Comparison of ENCODE assay signal across 19 mouse cellular contexts in genomic region chr6:93870023-93870422, GRCm38 (mm10).
DNase-seq lines count a peak whose midpoint lies in the region; ATAC-seq lines count a peak whose summit lies in the region.
"Had no signal": no experiment of that assay in that cellular context is flagged by ENCODE, and none has a peak within 500 bp of the region (broad histone marks: within the 10 kb centered on the region; RNA-seq: fewer than 3 reads in every experiment).

No protein-coding gene starts in this region.

- H3K9me3 ChIP-seq in heart, embryonic 13.5 days: no peaks in the 10 kb centered on the region
- H3K9me3 ChIP-seq in heart, embryonic 11.5 days (replicated peaks; ENCODE audit: control insufficient read depth, low read length): no peaks in the 10 kb centered on the region
- H3K9me3 ChIP-seq: embryonic facial prominence, embryonic 13.5 days; forebrain, embryonic 13.5 days; heart, embryonic 10.5 days; hindbrain, embryonic 10.5 days had no signal

- no peak overlapping the region for H3K4me2 ChIP-seq in heart, embryonic 13.5 days
- H3K4me2 ChIP-seq in heart, embryonic 11.5 days: no peak overlapping the region
- H3K4me2 ChIP-seq: embryonic facial prominence, embryonic 13.5 days; forebrain, embryonic 13.5 days; hindbrain, embryonic 14.5 days had no signal

- H3K27me3 ChIP-seq in heart, embryonic 13.5 days (replicated peaks): no peaks in the 10 kb centered on the region
- H3K27me3 ChIP-seq in heart, embryonic 11.5 days (ENCODE audit: control insufficient read depth, insufficient read depth, low read length): no peaks in the 10 kb centered on the region
- H3K27me3 ChIP-seq: embryonic facial prominence, embryonic 13.5 days; forebrain, embryonic 13.5 days had no signal

- H3K9ac ChIP-seq in heart, embryonic 13.5 days: no peak overlapping the region
- no peak overlapping the region for H3K9ac ChIP-seq in heart, embryonic 11.5 days (ENCODE audit: low read depth, low read length)
- H3K9ac ChIP-seq: embryonic facial prominence, embryonic 13.5 days; forebrain, embryonic 13.5 days; forebrain, postnatal 0 days; hindbrain, embryonic 14.5 days had no signal

- H3K27ac ChIP-seq in heart, embryonic 13.5 days (replicated peaks): peak overlapping the region; percentile 24; the same call in 1 of the 2 replicates
- no peak overlapping the region for H3K27ac ChIP-seq in heart, embryonic 11.5 days (ENCODE audit: low read depth, low read length)
- H3K27ac ChIP-seq: embryonic facial prominence, embryonic 13.5 days; forebrain, embryonic 13.5 days; heart, embryonic 10.5 days; hindbrain, embryonic 10.5 days; hindbrain, embryonic 14.5 days had no signal

- WGBS in heart, embryonic 13.5 days: 57% methylated on average over 5 of the region's 5 CpGs
- 58% methylated on average over 5 of the region's 5 CpGs for WGBS in heart, embryonic 11.5 days (ENCODE audit: insufficient replicate concordance)
- WGBS in large intestine, adult 2 months: 41% methylated on average over 5 of the region's 5 CpGs

- no peaks in the 10 kb centered on the region for H3K36me3 ChIP-seq in heart, embryonic 13.5 days
- no peaks in the 10 kb centered on the region for H3K36me3 ChIP-seq in heart, embryonic 11.5 days (ENCODE audit: control insufficient read depth, insufficient read depth, low read length)
- H3K36me3 ChIP-seq: embryonic facial prominence, embryonic 13.5 days; heart, embryonic 10.5 days; hindbrain, embryonic 10.5 days had no signal

- DNase-seq in ES-CJ7 (ENCODE audit: low read depth, low spot score) (peak; percentile 45), ZHBTc4 (ENCODE audit: low read depth, low spot score) (peak; percentile 37)
- DNase-seq in large intestine, adult 2 months (ENCODE audit: low read depth, low spot score): peak; percentile 25
- DNase-seq in Muller cell, postnatal 12 days (ENCODE audit: inconsistent ontology term): no peak
- DNase-seq in layer of hippocampus, postnatal 25 days (ENCODE audit: extremely low spot score in 1 of 2, low spot score in 1 of 2): no peak
- DNase-seq: adrenal gland, postnatal 14 days; cerebellum, adult 18-20 months; cerebellum, adult 9-11 months; cerebellum, postnatal 36 days; forebrain, postnatal 0 days; gastrocnemius, postnatal 14 days had no signal

- no peak overlapping the region for H3K4me3 ChIP-seq in heart, embryonic 13.5 days
- H3K4me3 ChIP-seq in heart, embryonic 11.5 days (ENCODE audit: low read depth, low read length): no peak overlapping the region
- H3K4me3 ChIP-seq: embryonic facial prominence, embryonic 13.5 days; forebrain, embryonic 13.5 days; heart, embryonic 10.5 days; hindbrain, embryonic 10.5 days had no signal

- no peak for ATAC-seq in heart, embryonic 13.5 days (ENCODE audit: extremely low read depth, insufficient number of reproducible peaks, low FRiP score, low TSS enrichment)
- ATAC-seq in heart, embryonic 11.5 days (replicated peaks; ENCODE audit: insufficient number of reproducible peaks, low FRiP score, low TSS enrichment): no peak
- ATAC-seq: activated CD4-positive, CD25-positive, alpha-beta regulatory T cell, adult 4 months; forebrain, embryonic 13.5 days; forebrain, postnatal 0 days had no signal

- H3K4me1 ChIP-seq in heart, embryonic 13.5 days: peaks cover 17% of the 10 kb centered on the region
- H3K4me1 ChIP-seq in heart, embryonic 11.5 days (ENCODE audit: control insufficient read depth, insufficient read depth, low read length): no peaks in the 10 kb centered on the region

Comparison
In these comparisons a context has a peak if more than half of its experiments do, and no peak if none do; other contexts are left out.
1. DNase-seq: peak in ES-CJ7 (single experiment), ZHBTc4 (single experiment) and large intestine, adult 2 months (single experiment); none in Muller cell, postnatal 12 days (single experiment) and layer of hippocampus, postnatal 25 days (0 of 2).